In the genomic region with DNA sequence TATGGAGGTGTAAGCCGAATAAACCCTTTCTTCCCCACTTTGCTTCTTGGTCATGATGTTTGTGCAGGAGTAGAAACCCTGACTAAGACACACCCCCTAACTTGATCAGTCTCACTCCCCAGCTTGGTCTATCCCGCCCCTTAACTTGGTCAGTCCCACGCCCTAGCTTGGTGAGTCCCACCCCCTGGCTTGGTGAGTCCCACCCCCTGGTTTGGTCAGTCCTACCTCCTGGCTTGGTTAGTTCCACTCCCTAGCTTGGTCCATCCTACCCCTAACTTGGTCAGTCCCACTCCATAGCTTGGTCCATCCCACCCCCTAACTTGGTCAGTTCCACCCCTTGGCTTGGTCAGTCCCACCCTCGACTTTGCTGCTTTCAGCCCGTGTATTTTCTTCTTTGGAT, we compare ENCODE assay signal across 15 mouse cellular contexts. TPM values are rescaled to one million over a fixed set of nuclear protein-coding genes. Genes with fewer than 3 reads are reported as not detected.
A peak's percentile ranks its signal among the peaks of the same experiment; 100 is the strongest.
DNase-seq lines count a peak whose midpoint lies in the region; ATAC-seq and TF ChIP-seq lines count a peak whose summit lies in the region.
"Had no signal": no experiment of that assay in that cellular context is flagged by ENCODE, and none has a peak within 500 bp of the region (broad histone marks: within the 10 kb centered on the region; RNA-seq: fewer than 3 reads in every experiment).

No protein-coding gene starts in this region.

- H3K9me3 ChIP-seq in heart, embryonic 14.5 days (ENCODE audit: control insufficient read depth, low read length) = no peaks in the 10 kb centered on the region
- H3K9me3 ChIP-seq in liver, embryonic 13.5 days (replicated peaks) = no peaks in the 10 kb centered on the region
- H3K9me3 ChIP-seq in liver, embryonic 11.5 days (ENCODE audit: control insufficient read depth, low read length) = no peaks in the 10 kb centered on the region
- no peaks in the 10 kb centered on the region for H3K9me3 ChIP-seq in stomach, embryonic 15.5 days
- no peaks in the 10 kb centered on the region for H3K9me3 ChIP-seq in stomach, postnatal 0 days (ENCODE audit: control insufficient read depth, low read length)
- H3K9me3 ChIP-seq: embryonic facial prominence, embryonic 10.5 days; forebrain, embryonic 13.5 days; hindbrain, embryonic 13.5 days had no signal

- no peak overlapping the region for H3K27ac ChIP-seq in heart, embryonic 14.5 days (replicated peaks in 1 of 2; ENCODE audit: control insufficient read depth in 1 of 2, insufficient read depth in 1 of 2, low read depth in 2 of 2, low read length in 2 of 2)
- no peak overlapping the region for H3K27ac ChIP-seq in liver, embryonic 13.5 days
- H3K27ac ChIP-seq in liver, embryonic 11.5 days (ENCODE audit: low read depth, low read length) = no peak overlapping the region
- H3K27ac ChIP-seq in stomach, embryonic 15.5 days = no peak overlapping the region
- H3K27ac ChIP-seq in stomach, postnatal 0 days (replicated peaks) = no peak overlapping the region
- H3K27ac ChIP-seq: embryonic facial prominence, embryonic 10.5 days; forebrain, embryonic 13.5 days; hindbrain, embryonic 13.5 days had no signal

- no peak for TF ChIP-seq CTCF in stomach, postnatal 0 days (IDR thresholded peaks at IDR 0.05; ENCODE audit: low read depth)

- ATAC-seq in heart, embryonic 14.5 days (ENCODE audit: insufficient number of reproducible peaks, insufficient read depth, low FRiP score, low read depth) = peak; percentile 39; the same call in 1 of the 2 replicates
- ATAC-seq in liver, embryonic 13.5 days (ENCODE audit: low read depth) = 0 out of 2 replicates have a peak, but pooled peaks have one; percentile 26
- no peak for ATAC-seq in liver, embryonic 11.5 days (replicated peaks; ENCODE audit: low FRiP score)
- ATAC-seq in stomach, embryonic 15.5 days (ENCODE audit: insufficient read depth, low FRiP score, low read depth) = peak; percentile 50; the same call in 1 of the 2 replicates
- ATAC-seq in stomach, postnatal 0 days (ENCODE audit: low FRiP score, low TSS enrichment) = no peak
- ATAC-seq: forebrain, embryonic 13.5 days; forebrain, postnatal 0 days had no signal

- intact Hi-C loops in heart, postnatal 36 days (cut with DNase I) = no loop called here

- no peaks in the 10 kb centered on the region for H3K27me3 ChIP-seq in heart, embryonic 14.5 days (ENCODE audit: control insufficient read depth, insufficient read depth, low read length)
- no peaks in the 10 kb centered on the region for H3K27me3 ChIP-seq in liver, embryonic 13.5 days
- H3K27me3 ChIP-seq in liver, embryonic 11.5 days (replicated peaks; ENCODE audit: control insufficient read depth, insufficient read depth, low read length) = no peaks in the 10 kb centered on the region
- H3K27me3 ChIP-seq in stomach, embryonic 15.5 days (replicated peaks) = no peaks in the 10 kb centered on the region
- H3K27me3 ChIP-seq in stomach, postnatal 0 days (ENCODE audit: control insufficient read depth, insufficient read depth, low read length) = no peaks in the 10 kb centered on the region
- H3K27me3 ChIP-seq: forebrain, embryonic 13.5 days; hindbrain, embryonic 13.5 days had no signal

- H3K36me3 ChIP-seq in heart, embryonic 14.5 days (ENCODE audit: control insufficient read depth, insufficient read depth, low read length) = no peaks in the 10 kb centered on the region
- no peaks in the 10 kb centered on the region for H3K36me3 ChIP-seq in liver, embryonic 13.5 days
- H3K36me3 ChIP-seq in liver, embryonic 11.5 days (ENCODE audit: control insufficient read depth, insufficient read depth, low read length) = no peaks in the 10 kb centered on the region
- no peaks in the 10 kb centered on the region for H3K36me3 ChIP-seq in stomach, embryonic 15.5 days
- no peaks in the 10 kb centered on the region for H3K36me3 ChIP-seq in stomach, postnatal 0 days (ENCODE audit: control insufficient read depth, insufficient read depth, low read length)
- H3K36me3 ChIP-seq: embryonic facial prominence, embryonic 10.5 days; hindbrain, embryonic 13.5 days had no signal

- TF ChIP-seq EP300 in stomach, postnatal 0 days (optimal IDR thresholded peaks at IDR 0.05) = no peak

- no peak overlapping the region for H3K4me2 ChIP-seq in heart, embryonic 14.5 days (ENCODE audit: low read length)
- H3K4me2 ChIP-seq in liver, embryonic 13.5 days = no peak overlapping the region
- no peak overlapping the region for H3K4me2 ChIP-seq in liver, embryonic 11.5 days
- H3K4me2 ChIP-seq in stomach, embryonic 15.5 days = no peak overlapping the region
- H3K4me2 ChIP-seq in stomach, postnatal 0 days (replicated peaks; ENCODE audit: low read depth) = no peak overlapping the region
- H3K4me2 ChIP-seq: forebrain, embryonic 13.5 days; hindbrain, embryonic 13.5 days had no signal

- WGBS in heart, embryonic 14.5 days = 87% methylated on average over 5 of the region's 5 CpGs
- WGBS in liver, embryonic 13.5 days (ENCODE audit: insufficient replicate concordance) = 70% methylated on average over 5 of the region's 5 CpGs
- WGBS in liver, embryonic 11.5 days = 82% methylated on average over 5 of the region's 5 CpGs
- 89% methylated on average over 5 of the region's 5 CpGs for WGBS in stomach, embryonic 15.5 days
- 81% methylated on average over 5 of the region's 5 CpGs for WGBS in stomach, postnatal 0 days

- no peaks in the 10 kb centered on the region for H3K4me1 ChIP-seq in heart, embryonic 14.5 days (ENCODE audit: control insufficient read depth in 2 of 2, insufficient read depth in 2 of 2, low read length in 2 of 2)
- H3K4me1 ChIP-seq in liver, embryonic 13.5 days (replicated peaks) = peaks cover 8% of the 10 kb centered on the region; the same call in 1 of the 2 replicates
- no peaks in the 10 kb centered on the region for H3K4me1 ChIP-seq in liver, embryonic 11.5 days (replicated peaks; ENCODE audit: control insufficient read depth, insufficient read depth, low read length)
- no peaks in the 10 kb centered on the region for H3K4me1 ChIP-seq in stomach, embryonic 15.5 days
- no peaks in the 10 kb centered on the region for H3K4me1 ChIP-seq in stomach, postnatal 0 days (replicated peaks; ENCODE audit: control insufficient read depth, insufficient read depth)
- H3K4me1 ChIP-seq: forebrain, embryonic 13.5 days; hindbrain, embryonic 13.5 days had no signal

- DNase-seq in heart, postnatal 36 days = no peak
- no peak for DNase-seq in liver, embryonic 13.5 days
- no peak for DNase-seq in liver, embryonic 11.5 days (ENCODE audit: low spot score)
- DNase-seq in stomach, postnatal 0 days (ENCODE audit: low spot score) = no peak
- DNase-seq: adrenal gland, adult 2 months; adrenal gland, postnatal 25 days; cerebellum, adult 18-20 months; cerebellum, postnatal 10 days; forebrain, postnatal 0 days; gastrocnemius, postnatal 14 days had no signal

- no peak overlapping the region for H3K4me3 ChIP-seq in heart, embryonic 14.5 days (ENCODE audit: control insufficient read depth in 1 of 2, insufficient read depth in 1 of 2, low read depth in 1 of 2, low read length in 2 of 2)
- no peak overlapping the region for H3K4me3 ChIP-seq in liver, embryonic 13.5 days (replicated peaks)
- H3K4me3 ChIP-seq in liver, embryonic 11.5 days (ENCODE audit: low read depth, low read length) = no peak overlapping the region
- no peak overlapping the region for H3K4me3 ChIP-seq in stomach, embryonic 15.5 days (replicated peaks)
- H3K4me3 ChIP-seq in stomach, postnatal 0 days (ENCODE audit: low read depth, low read length) = no peak overlapping the region
- H3K4me3 ChIP-seq: embryonic facial prominence, embryonic 10.5 days; forebrain, embryonic 13.5 days; hindbrain, embryonic 13.5 days had no signal

- no peak overlapping the region for H3K9ac ChIP-seq in heart, embryonic 14.5 days (ENCODE audit: low read length)
- H3K9ac ChIP-seq in liver, embryonic 13.5 days = no peak overlapping the region
- no peak overlapping the region for H3K9ac ChIP-seq in liver, embryonic 11.5 days (ENCODE audit: low read depth, low read length)
- H3K9ac ChIP-seq in stomach, embryonic 15.5 days = no peak overlapping the region
- no peak overlapping the region for H3K9ac ChIP-seq in stomach, postnatal 0 days (ENCODE audit: low read length)
- H3K9ac ChIP-seq: forebrain, embryonic 13.5 days; forebrain, postnatal 0 days; hindbrain, embryonic 13.5 days had no signal

RNA-seq across cellular contexts. Expression of a gene that starts 31.3 kb away (rescaled TPM):
- 12.2 and 12.3 TPM in 2 replicates for polyA plus RNA-seq in heart, embryonic 14.5 days (2014; fragmentation: Nextera tagmentation; extraction: Ambion mirVana)
- 10 to 100 TPM; 63.0 to 63.9 TPM for total RNA-seq in heart, postnatal 36 days (2021)
- 0.20 and 0.29 TPM in 2 replicates for polyA plus RNA-seq in liver, embryonic 13.5 days (2015; fragmentation: Nextera tagmentation; extraction: Ambion mirVana)
- polyA plus RNA-seq in liver, embryonic 11.5 days (2014; fragmentation: Nextera tagmentation; extraction: Ambion mirVana) = 0.48 and 1.3 TPM in 2 replicates
- polyA plus RNA-seq in stomach, embryonic 15.5 days (2015; fragmentation: Nextera tagmentation; extraction: Ambion mirVana) = 3.7 and 3.9 TPM in 2 replicates
- 1.6 and 2.3 TPM in 2 replicates for polyA plus RNA-seq in stomach, postnatal 0 days (2015; fragmentation: Nextera tagmentation; extraction: Ambion mirVana)

Comparison
In these comparisons a context has a peak if more than half of its experiments do, and no peak if none do; other contexts are left out.
1. ATAC-seq: peak in heart, embryonic 14.5 days (single experiment), liver, embryonic 13.5 days (single experiment) and stomach, embryonic 15.5 days (single experiment); none in liver, embryonic 11.5 days (single experiment) and stomach, postnatal 0 days (single experiment).